Mouse (Mus musculus) midbrain, embryonic 15.5 days (tissue): ENCODE measurements at regions not wholly inside any gene's neighbourhood (a gene's known extent, or its start where the extent isn't known, plus 50 kb on each side); places are given as distances from the start of the nearest gene placed in this dataset.
A peak's percentile ranks its signal among the peaks of the same experiment; 100 is the strongest.

Source experiments
- ATAC-seq: fragments of 200-750 bp; cut with Nextera tagmentation; replicated peaks from 2 replicates; pipeline ENCODE4 v1.8.0; 2017; ENCODE audit warnings: moderate TSS enrichment
- H3K27ac ChIP-seq: fragments of 300-500 bp; sonication (generic); 2 replicates; pipeline ENCODE4 v1.5.1; 2015; ENCODE audit warnings: mild to moderate bottlenecking, inconsistent platforms
- H3K27me3 ChIP-seq: fragments of 300-500 bp; sonication (generic); replicated peaks from 2 replicates; pipeline ENCODE4 v1.6.1; 2015; ENCODE audit warnings: inconsistent platforms
- H3K36me3 ChIP-seq: fragments of 300-500 bp; sonication (generic); replicated peaks from 2 replicates; pipeline ENCODE4 v1.6.1; 2015; ENCODE audit warnings: inconsistent platforms
- H3K4me1 ChIP-seq: fragments of 300-500 bp; sonication (generic); 2 replicates; pipeline ENCODE4 v1.6.1; 2015; ENCODE audit warnings: inconsistent platforms
- H3K4me2 ChIP-seq: fragments of 300-500 bp; sonication (generic); 2 replicates; pipeline ENCODE4 v1.6.1; 2015; ENCODE audit warnings: inconsistent platforms, mild to moderate bottlenecking, moderate library complexity
- H3K4me3 ChIP-seq: fragments of 300-500 bp; sonication (generic); 2 replicates; pipeline ENCODE4 v1.5.1; 2015; ENCODE audit warnings: mild to moderate bottlenecking, inconsistent platforms
- H3K9ac ChIP-seq: fragments of 300-500 bp; sonication (generic); 2 replicates; pipeline ENCODE4 v1.6.1; 2015; ENCODE audit warnings: mild to moderate bottlenecking, inconsistent platforms
- H3K9me3 ChIP-seq: fragments of 300-500 bp; sonication (generic); 2 replicates; pipeline ENCODE4 v1.6.1; 2016; ENCODE audit warnings: inconsistent platforms
- WGBS: fragments of 180-500 bp; shearing (Covaris S2); methylation state at CpG from one replicate; pipeline ENCODE4 v1.1.7; 2015; ENCODE audit warnings: mixed read lengths; 5-methylcytosine and 5-hydroxymethylcytosine counted together

GRCm38 (mm10) chr16:85743022-85743421 lies 59.9 kb downstream of the Adamts1 start:
- no peak overlapping the region for H3K4me3 ChIP-seq
- H3K9me3 ChIP-seq = no peaks in the 10 kb centered on the region
- H3K36me3 ChIP-seq = no peaks in the 10 kb centered on the region
- ATAC-seq = no peak
- H3K27me3 ChIP-seq = no peaks in the 10 kb centered on the region
- 91% methylated on average over 1 of the region's 1 CpGs for WGBS
- no peak overlapping the region for H3K4me2 ChIP-seq
- no peak overlapping the region for H3K27ac ChIP-seq
- no peak overlapping the region for H3K9ac ChIP-seq
- no peaks in the 10 kb centered on the region for H3K4me1 ChIP-seq

- H3K4me3 ChIP-seq = no peak overlapping the region
- H3K4me2 ChIP-seq = no peak overlapping the region
- no peaks in the 10 kb centered on the region for H3K9me3 ChIP-seq
- no peaks in the 10 kb centered on the region for H3K36me3 ChIP-seq
- no peak overlapping the region for H3K9ac ChIP-seq
- H3K27ac ChIP-seq = no peak overlapping the region
- no peaks in the 10 kb centered on the region for H3K27me3 ChIP-seq
- ATAC-seq = no peak
- H3K4me1 ChIP-seq = no peaks in the 10 kb centered on the region
- WGBS = 86% methylated on average over 2 of the region's 2 CpGs
Observed at GRCm38 (mm10) chr16:85738606-85739195, 64.2 kb downstream of the Adamts1 start.

GRCm38 (mm10) chr16:85728026-85728425 lies 74.9 kb downstream of the Adamts1 start:
- no peak for ATAC-seq
- no peak overlapping the region for H3K4me2 ChIP-seq
- no peak overlapping the region for H3K4me3 ChIP-seq
- no peaks in the 10 kb centered on the region for H3K4me1 ChIP-seq
- no peak overlapping the region for H3K9ac ChIP-seq
- H3K27ac ChIP-seq = no peak overlapping the region
- no peaks in the 10 kb centered on the region for H3K27me3 ChIP-seq
- H3K9me3 ChIP-seq = no peaks in the 10 kb centered on the region
- WGBS = 70% methylated on average over 2 of the region's 2 CpGs
- H3K36me3 ChIP-seq = no peaks in the 10 kb centered on the region

- no peak overlapping the region for H3K27ac ChIP-seq
- H3K36me3 ChIP-seq = no peaks in the 10 kb centered on the region
- H3K9ac ChIP-seq = no peak overlapping the region
- no peaks in the 10 kb centered on the region for H3K27me3 ChIP-seq
- ATAC-seq = no peak
- no peaks in the 10 kb centered on the region for H3K9me3 ChIP-seq
- H3K4me3 ChIP-seq = no peak overlapping the region
- no peaks in the 10 kb centered on the region for H3K4me1 ChIP-seq
- WGBS = 64% methylated on average over 2 of the region's 2 CpGs
- H3K4me2 ChIP-seq = no peak overlapping the region
Observed at GRCm38 (mm10) chr16:85721968-85722367, 80.9 kb downstream of the Adamts1 start.

GRCm38 (mm10) chr16:85712291-85712690 lies 90.6 kb downstream of the Adamts1 start:
- H3K9ac ChIP-seq = no peak overlapping the region
- no peaks in the 10 kb centered on the region for H3K4me1 ChIP-seq
- no peak for ATAC-seq
- H3K27ac ChIP-seq = no peak overlapping the region
- H3K4me2 ChIP-seq = no peak overlapping the region
- WGBS = 92% methylated on average over 3 of the region's 3 CpGs
- H3K27me3 ChIP-seq = no peaks in the 10 kb centered on the region
- no peaks in the 10 kb centered on the region for H3K36me3 ChIP-seq
- H3K4me3 ChIP-seq = no peak overlapping the region
- no peaks in the 10 kb centered on the region for H3K9me3 ChIP-seq

GRCm38 (mm10) chr16:85704254-85705020 lies 98.5 kb downstream of the Adamts1 start:
- Histone ChIP-seq H3K9ac (no peak overlapping the region), H3K27me3 (no peaks in the 10 kb centered on the region), H3K27ac (no peak overlapping the region), H3K9me3 (no peaks in the 10 kb centered on the region), H3K36me3 (no peaks in the 10 kb centered on the region), H3K4me1 (no peaks in the 10 kb centered on the region), H3K4me2 (no peak overlapping the region), H3K4me3 (no peak overlapping the region)
- WGBS = 90% methylated on average over 9 of the region's 9 CpGs
- no peak for ATAC-seq

GRCm38 (mm10) chr16:85702889-85703480 lies 99.9 kb downstream of the Adamts1 start:
- no peak for ATAC-seq
- Histone ChIP-seq H3K36me3 (no peaks in the 10 kb centered on the region), H3K4me2 (no peak overlapping the region), H3K4me3 (no peak overlapping the region), H3K27me3 (no peaks in the 10 kb centered on the region), H3K9ac (no peak overlapping the region), H3K27ac (no peak overlapping the region), H3K4me1 (no peaks in the 10 kb centered on the region), H3K9me3 (no peaks in the 10 kb centered on the region)
- WGBS = 91% methylated on average over 2 of the region's 2 CpGs

GRCm38 (mm10) chr16:85699329-85699728 lies 103.6 kb downstream of the Adamts1 start:
- ATAC-seq = no peak

GRCm38 (mm10) chr16:85682721-85683120 lies 120.2 kb downstream of the Adamts1 start:
- ATAC-seq = no peak

More at GRCm38 (mm10) chr16:85699329-85699728, 103.6 kb downstream of the Adamts1 start:
- Histone ChIP-seq H3K4me1 (no peaks in the 10 kb centered on the region), H3K36me3 (no peaks in the 10 kb centered on the region), H3K4me3 (no peak overlapping the region), H3K27me3 (no peaks in the 10 kb centered on the region), H3K9me3 (no peaks in the 10 kb centered on the region), H3K4me2 (no peak overlapping the region), H3K9ac (no peak overlapping the region), H3K27ac (no peak overlapping the region)
- 85% methylated on average over 4 of the region's 4 CpGs for WGBS

GRCm38 (mm10) chr16:85680351-85680750 lies 122.6 kb downstream of the Adamts1 start:
- Histone ChIP-seq H3K27me3 (no peaks in the 10 kb centered on the region), H3K4me3 (no peak overlapping the region), H3K9me3 (no peaks in the 10 kb centered on the region), H3K9ac (no peak overlapping the region), H3K4me1 (peaks cover 5% of the 10 kb centered on the region; the same call in 1 of the 2 replicates), H3K4me2 (no peak overlapping the region), H3K27ac (no peak overlapping the region), H3K36me3 (no peaks in the 10 kb centered on the region)
- ATAC-seq = peak; percentile 46; the same call in 1 of the 2 replicates
- WGBS = 42% methylated on average over 6 of the region's 6 CpGs

More at GRCm38 (mm10) chr16:85682721-85683120, 120.2 kb downstream of the Adamts1 start:
- no peaks in the 10 kb centered on the region for H3K27me3 ChIP-seq
- no peaks in the 10 kb centered on the region for H3K9me3 ChIP-seq
- H3K4me2 ChIP-seq = no peak overlapping the region
- no peak overlapping the region for H3K9ac ChIP-seq
- 81% methylated on average over 2 of the region's 2 CpGs for WGBS
- no peak overlapping the region for H3K4me3 ChIP-seq
- no peaks in the 10 kb centered on the region for H3K4me1 ChIP-seq
- H3K27ac ChIP-seq = no peak overlapping the region
- no peaks in the 10 kb centered on the region for H3K36me3 ChIP-seq

- no peaks in the 10 kb centered on the region for H3K27me3 ChIP-seq
- no peaks in the 10 kb centered on the region for H3K9me3 ChIP-seq
- WGBS = 88% methylated on average over 1 of the region's 1 CpGs
- H3K36me3 ChIP-seq = no peaks in the 10 kb centered on the region
- no peak for ATAC-seq
- H3K27ac ChIP-seq = no peak overlapping the region
- H3K4me2 ChIP-seq = no peak overlapping the region
- H3K9ac ChIP-seq = no peak overlapping the region
- no peak overlapping the region for H3K4me3 ChIP-seq
- peaks cover 5% of the 10 kb centered on the region; the same call in 1 of the 2 replicates for H3K4me1 ChIP-seq
Observed at GRCm38 (mm10) chr16:85678781-85679180, 124.1 kb downstream of the Adamts1 start.

- Histone ChIP-seq H3K4me1 (peaks cover 5% of the 10 kb centered on the region; the same call in 1 of the 2 replicates), H3K4me3 (no peak overlapping the region), H3K9me3 (no peaks in the 10 kb centered on the region), H3K36me3 (no peaks in the 10 kb centered on the region), H3K27ac (no peak overlapping the region), H3K9ac (no peak overlapping the region), H3K27me3 (no peaks in the 10 kb centered on the region), H3K4me2 (no peak overlapping the region)
- ATAC-seq = peak; percentile 65
Observed at GRCm38 (mm10) chr16:85678228-85678627, 124.7 kb downstream of the Adamts1 start.
